Mouse (Mus musculus): Measurements from ENCODE around the gene Slc45a3. TPM values are rescaled to one million over a fixed set of nuclear protein-coding genes. Genes with fewer than 3 reads are reported as not detected.

The Slc45a3 gene
- polyA plus RNA-seq, 1 experiment from 2014 or later, result 1.5 TPM

DNA sequence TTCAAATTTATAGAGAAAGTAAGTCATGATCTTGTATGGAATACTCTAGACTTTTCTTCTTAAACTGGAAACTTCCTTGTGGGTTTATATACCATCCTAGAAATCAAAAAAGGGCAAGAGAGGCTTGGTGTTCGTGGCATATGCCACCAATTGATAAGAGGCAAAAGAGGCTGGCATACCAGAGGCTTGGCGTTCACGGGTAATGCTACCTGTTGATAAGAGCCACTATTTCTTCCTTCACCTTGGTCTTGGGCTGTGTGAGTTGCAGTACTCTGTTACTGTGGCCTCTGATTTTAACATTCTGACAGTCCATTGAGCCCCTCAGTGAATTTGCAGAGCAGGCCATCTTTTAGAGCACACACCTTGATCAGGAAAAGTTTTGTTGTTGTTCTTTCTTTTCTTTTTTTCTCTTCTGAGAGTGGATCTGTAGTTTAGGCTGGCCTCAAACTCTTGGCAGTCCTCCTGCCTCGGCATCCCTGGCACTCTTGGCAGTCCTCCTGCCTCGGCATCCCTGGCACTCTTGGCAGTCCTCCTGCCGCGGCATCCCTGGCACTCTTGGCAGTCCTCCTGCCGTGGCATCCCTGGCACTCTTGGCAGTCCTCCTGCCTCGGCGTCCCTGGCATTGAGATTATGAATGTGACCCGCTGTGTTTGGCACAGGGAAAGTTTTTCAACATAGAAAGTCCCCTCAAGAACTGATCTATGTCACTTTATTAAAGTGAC is 64.3 kb downstream of the Slc45a3 start:
- Histone ChIP-seq H3K9ac (ENCODE audit: low read length) (no peak overlapping the region), H3K4me3 (ENCODE audit: low read depth, low read length) (no peak overlapping the region), H3K9me3 (replicated peaks; ENCODE audit: control insufficient read depth, low read length) (no peaks in the 10 kb centered on the region), H3K4me1 (ENCODE audit: control insufficient read depth, insufficient read depth, low read length) (no peaks in the 10 kb centered on the region), H3K36me3 (ENCODE audit: control insufficient read depth, insufficient read depth, low read length) (peaks cover 63% of the 10 kb centered on the region), H3K4me2 (ENCODE audit: low read length) (no peak overlapping the region), H3K27me3 (replicated peaks; ENCODE audit: control insufficient read depth, insufficient read depth, low read length) (no peaks in the 10 kb centered on the region), H3K27ac (ENCODE audit: low read depth, low read length) (no peak overlapping the region)
- WGBS, result 74% methylated on average over 11 of the region's 11 CpGs
- DNase-seq (ENCODE audit: low spot score), result no peak
- ATAC-seq, result no peak

DNA sequence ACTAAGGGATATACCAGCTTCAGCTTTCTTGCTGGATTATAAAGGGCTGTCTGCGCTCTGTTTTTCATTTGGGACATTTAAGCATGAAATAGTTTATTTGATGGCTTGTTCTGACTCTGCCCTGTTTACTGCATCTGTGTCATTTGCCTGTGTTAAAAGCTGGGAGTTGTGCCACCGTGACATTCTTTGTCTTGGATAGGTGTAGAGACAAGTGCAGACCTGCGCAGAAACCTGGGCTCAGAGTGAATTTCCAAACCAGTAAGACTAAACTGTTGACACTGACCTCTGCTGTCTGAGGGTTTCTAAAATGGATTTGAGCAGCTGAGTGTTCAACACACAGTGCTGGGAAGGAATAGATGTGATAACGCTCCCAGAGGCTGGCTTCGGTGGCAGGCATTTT is 65.2 kb downstream of the Slc45a3 start:
- Histone ChIP-seq H3K9ac (ENCODE audit: low read length) (no peak overlapping the region), H3K27me3 (replicated peaks; ENCODE audit: control insufficient read depth, insufficient read depth, low read length) (no peaks in the 10 kb centered on the region), H3K4me3 (ENCODE audit: low read depth, low read length) (no peak overlapping the region), H3K36me3 (ENCODE audit: control insufficient read depth, insufficient read depth, low read length) (peaks cover 54% of the 10 kb centered on the region), H3K4me1 (ENCODE audit: control insufficient read depth, insufficient read depth, low read length) (no peaks in the 10 kb centered on the region), H3K9me3 (replicated peaks; ENCODE audit: control insufficient read depth, low read length) (no peaks in the 10 kb centered on the region), H3K27ac (ENCODE audit: low read depth, low read length) (no peak overlapping the region), H3K4me2 (ENCODE audit: low read length) (no peak overlapping the region)
- no peak for ATAC-seq
- 92% methylated on average over 5 of the region's 5 CpGs for WGBS
- no peak for DNase-seq (ENCODE audit: low spot score)

DNA sequence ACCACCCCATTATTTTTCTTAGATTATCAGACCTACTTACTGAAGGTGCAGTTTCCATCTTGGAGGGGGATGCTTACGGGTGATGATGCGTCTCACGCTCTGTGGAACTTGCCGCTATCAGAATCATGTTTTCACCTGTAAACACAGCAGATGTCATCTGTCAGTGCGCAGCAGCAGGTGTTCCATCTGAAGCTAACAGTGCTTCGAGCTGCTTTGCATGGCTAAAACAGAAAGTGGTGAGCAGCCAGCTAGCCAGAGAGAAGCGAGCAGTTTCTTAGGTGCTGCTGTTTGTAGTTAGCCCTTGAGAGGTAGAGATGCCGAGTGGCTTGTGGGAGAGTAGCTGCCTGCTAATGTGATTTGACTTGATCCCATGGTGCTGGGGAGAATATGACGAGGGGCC is 65.6 kb downstream of the Slc45a3 start:
- WGBS, result 87% methylated on average over 9 of the region's 9 CpGs
- H3K9ac ChIP-seq (ENCODE audit: low read length), result no peak overlapping the region
- DNase-seq (ENCODE audit: low spot score) (no peak), ATAC-seq (no peak)
- H3K4me2 ChIP-seq (ENCODE audit: low read length), result no peak overlapping the region
- H3K4me3 ChIP-seq (ENCODE audit: low read depth, low read length), result no peak overlapping the region
- H3K9me3 ChIP-seq (replicated peaks; ENCODE audit: control insufficient read depth, low read length), result no peaks in the 10 kb centered on the region
- no peaks in the 10 kb centered on the region for H3K4me1 ChIP-seq (ENCODE audit: control insufficient read depth, insufficient read depth, low read length)
- no peak overlapping the region for H3K27ac ChIP-seq (ENCODE audit: low read depth, low read length)
- H3K27me3 ChIP-seq (replicated peaks; ENCODE audit: control insufficient read depth, insufficient read depth, low read length), result no peaks in the 10 kb centered on the region
- H3K36me3 ChIP-seq (ENCODE audit: control insufficient read depth, insufficient read depth, low read length), result peaks cover 50% of the 10 kb centered on the region

DNA sequence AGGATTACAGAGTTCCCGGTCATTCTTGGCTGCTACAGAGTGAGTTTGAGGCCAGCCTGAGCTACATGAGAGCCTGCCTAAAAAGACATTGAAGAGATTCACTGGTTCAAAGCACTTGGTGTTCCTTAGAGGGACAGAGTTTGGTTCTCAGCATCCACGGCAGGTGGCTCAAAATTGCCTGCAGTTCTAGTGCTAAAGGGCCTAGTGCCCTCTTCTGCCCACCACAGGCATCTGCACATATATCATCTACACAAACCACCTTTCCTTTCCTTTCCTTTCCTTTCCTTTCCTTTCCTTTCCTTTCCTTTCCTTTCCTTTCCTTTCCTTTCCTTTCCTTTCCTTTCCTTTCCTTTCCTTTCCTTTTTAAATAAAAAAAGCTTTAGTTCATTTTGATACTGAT is 67.8 kb downstream of the Slc45a3 start:
- Histone ChIP-seq H3K36me3 (ENCODE audit: control insufficient read depth, insufficient read depth, low read length) (peaks cover 44% of the 10 kb centered on the region), H3K9me3 (replicated peaks; ENCODE audit: control insufficient read depth, low read length) (no peaks in the 10 kb centered on the region), H3K4me3 (ENCODE audit: low read depth, low read length) (no peak overlapping the region), H3K4me2 (ENCODE audit: low read length) (no peak overlapping the region), H3K27ac (ENCODE audit: low read depth, low read length) (no peak overlapping the region), H3K9ac (ENCODE audit: low read length) (no peak overlapping the region), H3K4me1 (ENCODE audit: control insufficient read depth, insufficient read depth, low read length) (no peaks in the 10 kb centered on the region), H3K27me3 (replicated peaks; ENCODE audit: control insufficient read depth, insufficient read depth, low read length) (no peaks in the 10 kb centered on the region)
- 65% methylated on average over 2 of the region's 2 CpGs for WGBS
- ATAC-seq (no peak), DNase-seq (ENCODE audit: low spot score) (no peak)

DNA sequence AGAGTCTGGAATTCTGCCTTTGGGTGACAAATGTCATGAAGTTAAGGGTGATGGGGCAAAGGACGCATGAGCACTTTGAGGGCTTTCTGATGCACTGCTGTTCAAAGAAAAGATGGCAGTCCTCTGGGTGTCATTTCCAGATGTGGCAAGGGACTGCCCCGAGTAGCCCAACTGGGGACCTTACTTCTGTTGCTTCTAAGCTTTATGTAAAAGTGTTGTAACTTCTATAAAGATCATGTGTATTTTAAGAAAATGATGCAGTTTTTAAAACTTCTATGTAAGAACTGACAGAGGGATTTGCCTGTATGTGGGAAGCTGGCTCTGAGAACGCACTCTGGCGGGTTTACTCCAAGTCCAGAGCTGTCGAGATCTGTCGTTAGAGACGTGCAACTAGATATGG is 69.4 kb downstream of the Slc45a3 start:
- Histone ChIP-seq H3K27me3 (replicated peaks; ENCODE audit: control insufficient read depth, insufficient read depth, low read length) (no peaks in the 10 kb centered on the region), H3K4me3 (ENCODE audit: low read depth, low read length) (no peak overlapping the region), H3K36me3 (ENCODE audit: control insufficient read depth, insufficient read depth, low read length) (peaks cover 36% of the 10 kb centered on the region), H3K4me1 (ENCODE audit: control insufficient read depth, insufficient read depth, low read length) (no peaks in the 10 kb centered on the region), H3K4me2 (ENCODE audit: low read length) (no peak overlapping the region), H3K9me3 (replicated peaks; ENCODE audit: control insufficient read depth, low read length) (no peaks in the 10 kb centered on the region), H3K27ac (ENCODE audit: low read depth, low read length) (no peak overlapping the region), H3K9ac (ENCODE audit: low read length) (no peak overlapping the region)
- no peak for DNase-seq (ENCODE audit: low spot score)
- ATAC-seq, result no peak
- WGBS, result 96% methylated on average over 7 of the region's 7 CpGs

Other genes with a start within 250 kb of the Slc45a3 start
- gene Slc26a9, start 218.9 kb upstream of the Slc45a3 start, polyA plus RNA-seq (2014; fragmentation: Nextera tagmentation; extraction: Ambion mirVana), result 0.04 and 0.12 TPM in 2 replicates
- gene Pm20d1, start 165.6 kb upstream of the Slc45a3 start, polyA plus RNA-seq (2014; fragmentation: Nextera tagmentation; extraction: Ambion mirVana), result 0.31 and 0.42 TPM in 2 replicates
- 11.9 and 14.5 TPM in 2 replicates for gene Slc41a1, start 135.5 kb upstream of the Slc45a3 start, polyA plus RNA-seq (2014; fragmentation: Nextera tagmentation; extraction: Ambion mirVana)
- gene Rab29, start 95.7 kb upstream of the Slc45a3 start, polyA plus RNA-seq (2014; fragmentation: Nextera tagmentation; extraction: Ambion mirVana), result 8.2 and 9.3 TPM in 2 replicates
- gene Nucks1, start 52.4 kb upstream of the Slc45a3 start, polyA plus RNA-seq (2014; fragmentation: Nextera tagmentation; extraction: Ambion mirVana), result 33.0 and 37.4 TPM in 2 replicates
- 14.8 and 17.0 TPM in 2 replicates for gene Elk4, start 44.6 kb downstream of the Slc45a3 start, polyA plus RNA-seq (2014; fragmentation: Nextera tagmentation; extraction: Ambion mirVana)
- gene Mfsd4a, start 105.1 kb downstream of the Slc45a3 start, polyA plus RNA-seq (2014; fragmentation: Nextera tagmentation; extraction: Ambion mirVana), result 3.7 and 5.0 TPM in 2 replicates
- 0.31 and 0.69 TPM in 2 replicates for gene Cdk18, start 176.7 kb downstream of the Slc45a3 start, polyA plus RNA-seq (2014; fragmentation: Nextera tagmentation; extraction: Ambion mirVana)
- 15.5 and 18.7 TPM in 2 replicates for gene Lemd1, start 228.5 kb downstream of the Slc45a3 start, polyA plus RNA-seq (2014; fragmentation: Nextera tagmentation; extraction: Ambion mirVana)
- gene AC124108.1, start 228.5 kb downstream of the Slc45a3 start, polyA plus RNA-seq (2014; fragmentation: Nextera tagmentation; extraction: Ambion mirVana), result 2.2 and 2.9 TPM in 2 replicates

All from forebrain, embryonic 14.5 days (tissue).